In genomic region chr17:50060220-50060619, GRCm38 (mm10) we compare ENCODE assay signal across 23 mouse cellular contexts.
A peak's percentile ranks its signal among the peaks of the same experiment; 100 is the strongest.
DNase-seq lines count a peak whose midpoint lies in the region; ATAC-seq and TF ChIP-seq lines count a peak whose summit lies in the region.
"Had no signal": no experiment of that assay in that cellular context is flagged by ENCODE, and none has a peak within 500 bp of the region (broad histone marks: within the 10 kb centered on the region; RNA-seq: fewer than 3 reads in every experiment).

No protein-coding gene starts in this region.

- ATAC-seq in heart, embryonic 13.5 days (ENCODE audit: extremely low read depth, insufficient number of reproducible peaks, low FRiP score, low TSS enrichment): no peak
- peak; percentile 81 for ATAC-seq in heart, postnatal 0 days (ENCODE audit: insufficient read depth, low read depth)
- no peak for ATAC-seq in midbrain, embryonic 16.5 days
- ATAC-seq: forebrain, embryonic 13.5 days; intestine, embryonic 16.5 days; midbrain, embryonic 13.5 days had no signal

- intact Hi-C loops in gastrocnemius, adult 2 months (cut with DNase I): no loop called here

- peak overlapping the region; percentile 69 for H3K27ac ChIP-seq in gastrocnemius, adult 2 months
- H3K27ac ChIP-seq in heart, embryonic 13.5 days (replicated peaks): peak overlapping the region; percentile 63
- no peak overlapping the region for H3K27ac ChIP-seq in heart, embryonic 10.5 days
- H3K27ac ChIP-seq in heart, postnatal 0 days (ENCODE audit: low read depth): peak overlapping the region; percentile 89
- H3K27ac ChIP-seq in midbrain, embryonic 16.5 days (ENCODE audit: low read length): no peak overlapping the region
- H3K27ac ChIP-seq: forebrain, embryonic 13.5 days; hindbrain, embryonic 13.5 days; liver, embryonic 15.5 days; lung, embryonic 15.5 days; macrophage; midbrain, embryonic 13.5 days had no signal

- no peak for TF ChIP-seq CTCF in gastrocnemius, adult 2 months (IDR thresholded peaks at IDR 0.05)
- TF ChIP-seq CTCF in heart, postnatal 0 days (IDR thresholded peaks at IDR 0.05; ENCODE audit: low read depth): no peak

- no peaks in the 10 kb centered on the region for H3K9me3 ChIP-seq in heart, embryonic 13.5 days
- H3K9me3 ChIP-seq in heart, embryonic 10.5 days: no peaks in the 10 kb centered on the region
- H3K9me3 ChIP-seq in heart, postnatal 0 days (replicated peaks; ENCODE audit: control insufficient read depth, low read length): no peaks in the 10 kb centered on the region
- no peaks in the 10 kb centered on the region for H3K9me3 ChIP-seq in midbrain, embryonic 16.5 days (replicated peaks; ENCODE audit: control insufficient read depth, low read length, poor library complexity, severe bottlenecking)
- H3K9me3 ChIP-seq: forebrain, embryonic 13.5 days; hindbrain, embryonic 13.5 days; liver, embryonic 15.5 days; lung, embryonic 15.5 days; midbrain, embryonic 13.5 days had no signal

- DNase-seq in gastrocnemius, adult 2 months: peak; percentile 8
- DNase-seq in gastrocnemius, adult 18-20 months (ENCODE audit: low spot score): no peak
- no peak for DNase-seq in heart, embryonic 10.5 days (ENCODE audit: low spot score)
- peak; percentile 19 to 29 for DNase-seq in kidney, postnatal 4 days
- no peak for DNase-seq in kidney, postnatal 10 days
- peak; percentile 80 for DNase-seq in heart, postnatal 0 days (ENCODE audit: low spot score)
- DNase-seq: adrenal gland, adult 8-10 months; cerebellum, adult 2 months; cerebellum, postnatal 14 days; gastrocnemius, postnatal 25 days; kidney, adult 8-10 months; layer of hippocampus, postnatal 36 days; left cerebral cortex, postnatal 4 days had no signal

- H3K27me3 ChIP-seq in heart, embryonic 13.5 days (replicated peaks): no peaks in the 10 kb centered on the region
- H3K27me3 ChIP-seq in heart, embryonic 10.5 days (ENCODE audit: insufficient read depth, poor library complexity, severe bottlenecking): no peaks in the 10 kb centered on the region
- H3K27me3 ChIP-seq in heart, postnatal 0 days (ENCODE audit: control insufficient read depth, insufficient read depth, low read length): no peaks in the 10 kb centered on the region
- H3K27me3 ChIP-seq in midbrain, embryonic 16.5 days (ENCODE audit: control insufficient read depth, insufficient read depth, low read depth, low read length): no peaks in the 10 kb centered on the region
- H3K27me3 ChIP-seq: forebrain, embryonic 13.5 days; hindbrain, embryonic 13.5 days; liver, embryonic 15.5 days; lung, embryonic 15.5 days; midbrain, embryonic 13.5 days had no signal

- H3K4me2 ChIP-seq in heart, embryonic 13.5 days: no peak overlapping the region
- no peak overlapping the region for H3K4me2 ChIP-seq in heart, postnatal 0 days (ENCODE audit: low read depth, low read length)
- no peak overlapping the region for H3K4me2 ChIP-seq in midbrain, embryonic 16.5 days (ENCODE audit: low read length)
- H3K4me2 ChIP-seq: forebrain, embryonic 13.5 days; hindbrain, embryonic 13.5 days; liver, embryonic 15.5 days; lung, embryonic 15.5 days; midbrain, embryonic 13.5 days had no signal

- peaks cover 25% of the 10 kb centered on the region for H3K4me1 ChIP-seq in heart, embryonic 13.5 days
- peaks cover 6% of the 10 kb centered on the region; the same call in 1 of the 2 replicates for H3K4me1 ChIP-seq in heart, embryonic 10.5 days
- H3K4me1 ChIP-seq in heart, postnatal 0 days (ENCODE audit: control insufficient read depth, insufficient read depth): peaks cover 34% of the 10 kb centered on the region
- H3K4me1 ChIP-seq in midbrain, embryonic 16.5 days (ENCODE audit: control insufficient read depth, insufficient read depth, low read length): peaks cover 2% of the 10 kb centered on the region; the same call in 1 of the 2 replicates
- H3K4me1 ChIP-seq: liver, embryonic 15.5 days; lung, embryonic 15.5 days had no signal

- H3K9ac ChIP-seq in heart, embryonic 13.5 days: no peak overlapping the region
- no peak overlapping the region for H3K9ac ChIP-seq in heart, postnatal 0 days (replicated peaks; ENCODE audit: low read depth, low read length)
- H3K9ac ChIP-seq in midbrain, embryonic 16.5 days (ENCODE audit: low read depth, low read length): no peak overlapping the region
- H3K9ac ChIP-seq: forebrain, embryonic 13.5 days; hindbrain, embryonic 13.5 days; liver, embryonic 15.5 days; lung, embryonic 15.5 days; midbrain, embryonic 13.5 days had no signal

- WGBS in heart, embryonic 13.5 days: 36% methylated on average over 2 of the region's 2 CpGs
- 58% methylated on average over 2 of the region's 2 CpGs for WGBS in heart, embryonic 10.5 days
- WGBS in heart, postnatal 0 days: 26% methylated on average over 2 of the region's 2 CpGs
- 69% methylated on average over 2 of the region's 2 CpGs for WGBS in midbrain, embryonic 16.5 days

- peaks cover 2% of the 10 kb centered on the region; the same call in 1 of the 2 replicates for H3K36me3 ChIP-seq in heart, embryonic 13.5 days
- H3K36me3 ChIP-seq in heart, embryonic 10.5 days: no peaks in the 10 kb centered on the region
- peaks cover under 1% of the 10 kb centered on the region; the same call in 1 of the 2 replicates for H3K36me3 ChIP-seq in heart, postnatal 0 days (replicated peaks; ENCODE audit: control insufficient read depth, insufficient read depth, low read length)
- no peaks in the 10 kb centered on the region for H3K36me3 ChIP-seq in midbrain, embryonic 16.5 days (ENCODE audit: control insufficient read depth, insufficient read depth, low read length)
- H3K36me3 ChIP-seq: G1E; hindbrain, embryonic 13.5 days; liver, embryonic 15.5 days; lung, embryonic 15.5 days; midbrain, embryonic 13.5 days had no signal

- peak; percentile 93 for TF ChIP-seq EP300 in heart, postnatal 0 days (IDR thresholded peaks at IDR 0.05; ENCODE audit: low read depth)

- no peak overlapping the region for H3K4me3 ChIP-seq in gastrocnemius, adult 2 months
- no peak overlapping the region for H3K4me3 ChIP-seq in heart, embryonic 13.5 days
- H3K4me3 ChIP-seq in heart, embryonic 10.5 days: no peak overlapping the region
- no peak overlapping the region for H3K4me3 ChIP-seq in heart, postnatal 0 days (ENCODE audit: low read depth, low read length)
- no peak overlapping the region for H3K4me3 ChIP-seq in midbrain, embryonic 16.5 days (ENCODE audit: low read depth, low read length)
- H3K4me3 ChIP-seq: forebrain, embryonic 13.5 days; hindbrain, embryonic 13.5 days; liver, embryonic 15.5 days; lung, embryonic 15.5 days; midbrain, embryonic 13.5 days had no signal

Comparison
In these comparisons a context has a peak if more than half of its experiments do, and no peak if none do; other contexts are left out.
1. DNase-seq: peak in gastrocnemius, adult 2 months (single experiment), kidney, postnatal 4 days (2 of 2) and heart, postnatal 0 days (single experiment); none in gastrocnemius, adult 18-20 months (single experiment), heart, embryonic 10.5 days (single experiment) and kidney, postnatal 10 days (single experiment).
2. H3K27ac ChIP-seq: peak in gastrocnemius, adult 2 months (single experiment), heart, embryonic 13.5 days (single experiment) and heart, postnatal 0 days (single experiment); none in heart, embryonic 10.5 days (single experiment) and midbrain, embryonic 16.5 days (single experiment).